Mouse (Mus musculus) heart, embryonic 12.5 days (tissue): ENCODE measurements around the gene Apobec1. TPM values are rescaled to one million over a fixed set of nuclear protein-coding genes. Genes with fewer than 3 reads are reported as not detected.

Experiments used
- ATAC-seq: fragments of 200-750 bp; cut with Nextera tagmentation; 2 replicates; pipeline ENCODE4 v1.8.0; 2017; ENCODE audit warnings: moderate TSS enrichment, moderate library complexity; ENCODE audit not compliant: insufficient number of reproducible peaks, low FRiP score
- H3K27ac ChIP-seq: fragments of 300-500 bp; sonication (generic); 2 replicates; pipeline ENCODE4 v1.5.1; 2016; ENCODE audit warnings: mild to moderate bottlenecking, moderate library complexity; ENCODE audit not compliant: poor library complexity, severe bottlenecking
- H3K27me3 ChIP-seq: fragments of 300-500 bp; sonication (generic); replicated peaks from 2 replicates; pipeline ENCODE4 v1.6.1; 2016; ENCODE audit warnings: mild to moderate bottlenecking, moderate library complexity
- H3K36me3 ChIP-seq: fragments of 300-500 bp; sonication (generic); 2 replicates; pipeline ENCODE4 v1.6.1; 2016; ENCODE audit warnings: mild to moderate bottlenecking, moderate library complexity
- H3K4me1 ChIP-seq: fragments of 300-500 bp; sonication (generic); replicated peaks from 2 replicates; pipeline ENCODE4 v1.6.1; 2016; ENCODE audit warnings: mild to moderate bottlenecking
- H3K4me2 ChIP-seq: fragments of 300-500 bp; sonication (generic); 2 replicates; pipeline ENCODE4 v1.6.1; 2016; ENCODE audit warnings: mild to moderate bottlenecking, moderate library complexity
- H3K4me3 ChIP-seq: fragments of 300-500 bp; sonication (generic); 2 replicates; pipeline ENCODE4 v1.5.1; 2016; ENCODE audit warnings: mild to moderate bottlenecking
- H3K9ac ChIP-seq: fragments of 300-500 bp; sonication (generic); 2 replicates; pipeline ENCODE4 v1.6.1; 2016; ENCODE audit warnings: mild to moderate bottlenecking, moderate library complexity
- H3K9me3 ChIP-seq: fragments of 300-500 bp; sonication (generic); replicated peaks from 2 replicates; pipeline ENCODE4 v1.6.1; 2016; ENCODE audit warnings: mild to moderate bottlenecking, moderate library complexity
- WGBS: fragments of 180-500 bp; shearing (Covaris S2); methylation state at CpG from one replicate; pipeline ENCODE4 v1.1.7; 2016; 5-methylcytosine and 5-hydroxymethylcytosine counted together
- polyA plus RNA-seq: library from polyadenylated mRNA; unstranded; fragments of >200 nt; fragmentation: Nextera tagmentation; extraction: Ambion mirVana; gene quantifications from 2 replicates; pipeline ENCODE4 v1.2.1, GENCODE M21; 2016

Gene Apobec1
- polyA plus RNA-seq, 1 experiment from 2014 or later = 1.9 TPM

GRCm38 (mm10) chr6:122624480-122624879, 22.2 kb upstream of the Apobec1 start:
- 56% methylated on average over 5 of the region's 5 CpGs for WGBS
- Histone ChIP-seq H3K4me3 (no peak overlapping the region), H3K9ac (no peak overlapping the region), H3K4me1 (no peaks in the 10 kb centered on the region), H3K36me3 (no peaks in the 10 kb centered on the region), H3K27me3 (peaks cover 21% of the 10 kb centered on the region), H3K4me2 (no peak overlapping the region), H3K27ac (no peak overlapping the region), H3K9me3 (no peaks in the 10 kb centered on the region)
- no peak for ATAC-seq

- 91% methylated on average over 6 of the region's 6 CpGs for WGBS
- ATAC-seq = no peak
- no peaks in the 10 kb centered on the region for H3K4me1 ChIP-seq
These were observed 18.8 kb upstream of the Apobec1 start for GRCm38 (mm10) chr6:122621066-122621465.

GRCm38 (mm10) chr6:122616022-122616421, 13.8 kb upstream of the Apobec1 start:
- Histone ChIP-seq H3K27me3 (no peaks in the 10 kb centered on the region), H3K9ac (no peak overlapping the region), H3K4me1 (no peaks in the 10 kb centered on the region), H3K27ac (no peak overlapping the region), H3K4me2 (no peak overlapping the region), H3K4me3 (no peak overlapping the region), H3K36me3 (no peaks in the 10 kb centered on the region), H3K9me3 (no peaks in the 10 kb centered on the region)
- no peak for ATAC-seq
- 60% methylated on average over 3 of the region's 3 CpGs for WGBS

More at GRCm38 (mm10) chr6:122621066-122621465, 18.8 kb upstream of the Apobec1 start:
- Histone ChIP-seq H3K9ac (no peak overlapping the region), H3K4me3 (no peak overlapping the region), H3K27ac (no peak overlapping the region), H3K27me3 (peaks cover under 1% of the 10 kb centered on the region; the same call in 1 of the 2 replicates), H3K36me3 (no peaks in the 10 kb centered on the region), H3K4me2 (no peak overlapping the region), H3K9me3 (no peaks in the 10 kb centered on the region)

- Histone ChIP-seq H3K4me3 (no peak overlapping the region), H3K4me1 (peaks cover 4% of the 10 kb centered on the region; the same call in 1 of the 2 replicates), H3K4me2 (no peak overlapping the region), H3K27ac (no peak overlapping the region), H3K27me3 (no peaks in the 10 kb centered on the region), H3K36me3 (no peaks in the 10 kb centered on the region), H3K9ac (no peak overlapping the region), H3K9me3 (no peaks in the 10 kb centered on the region)
- no peak for ATAC-seq
- 54% methylated on average over 2 of the region's 2 CpGs for WGBS
These were observed 11.8 kb upstream of the Apobec1 start for GRCm38 (mm10) chr6:122614047-122614446.

GRCm38 (mm10) chr6:122612426-122612825, 10.2 kb upstream of the Apobec1 start:
- no peak for ATAC-seq
- Histone ChIP-seq H3K9me3 (no peaks in the 10 kb centered on the region), H3K4me3 (no peak overlapping the region), H3K36me3 (no peaks in the 10 kb centered on the region), H3K4me2 (no peak overlapping the region), H3K4me1 (peaks cover 4% of the 10 kb centered on the region; the same call in 1 of the 2 replicates), H3K27me3 (no peaks in the 10 kb centered on the region), H3K9ac (no peak overlapping the region), H3K27ac (no peak overlapping the region)
- 69% methylated on average over 4 of the region's 4 CpGs for WGBS

- H3K4me2 ChIP-seq = peak within 1 kb of the TSS; percentile 51
- H3K27ac ChIP-seq = no peak within 1 kb of the TSS
- H3K36me3 ChIP-seq = no peaks in the 10 kb centered on the region
- peaks cover 4% of the 10 kb centered on the region; the same call in 1 of the 2 replicates for H3K4me1 ChIP-seq
- ATAC-seq = no peak
- 17% methylated on average over 14 of the region's 14 CpGs for WGBS
- H3K9ac ChIP-seq = no peak within 1 kb of the TSS; the same call in 1 of the 2 replicates
- H3K27me3 ChIP-seq = no peaks in the 10 kb centered on the region
- H3K4me3 ChIP-seq = peak within 1 kb of the TSS; percentile 9; the same call in 1 of the 2 replicates
- no peaks in the 10 kb centered on the region for H3K9me3 ChIP-seq
These were observed 7.5 kb upstream of the Apobec1 start, which contains the start of gene Gdf3 for GRCm38 (mm10) chr6:122609771-122610170. Gdf3 (minus strand) TSS chr6:122610087.

GRCm38 (mm10) chr6:122609377-122609728, 7.1 kb upstream of the Apobec1 start:
- no peak for ATAC-seq
- Histone ChIP-seq H3K4me2 (peak overlapping the region; percentile 51), H3K27me3 (no peaks in the 10 kb centered on the region), H3K27ac (no peak overlapping the region), H3K4me3 (peak overlapping the region; percentile 9; the same call in 1 of the 2 replicates), H3K9ac (no peak overlapping the region; the same call in 1 of the 2 replicates), H3K4me1 (peaks cover 4% of the 10 kb centered on the region; the same call in 1 of the 2 replicates), H3K36me3 (no peaks in the 10 kb centered on the region), H3K9me3 (no peaks in the 10 kb centered on the region)
- 21% methylated on average over 9 of the region's 9 CpGs for WGBS

GRCm38 (mm10) chr6:122608434-122609376, 6.5 kb upstream of the Apobec1 start:
- Histone ChIP-seq H3K27ac (no peak overlapping the region), H3K4me2 (no peak overlapping the region), H3K36me3 (no peaks in the 10 kb centered on the region), H3K9ac (no peak overlapping the region), H3K27me3 (no peaks in the 10 kb centered on the region), H3K4me1 (peaks cover 4% of the 10 kb centered on the region; the same call in 1 of the 2 replicates), H3K4me3 (no peak overlapping the region), H3K9me3 (no peaks in the 10 kb centered on the region)
- WGBS = 71% methylated on average over 10 of the region's 10 CpGs
- ATAC-seq = no peak

- no peak overlapping the region for H3K9ac ChIP-seq
- ATAC-seq = no peak
- H3K4me2 ChIP-seq = no peak overlapping the region
- peaks cover 4% of the 10 kb centered on the region; the same call in 1 of the 2 replicates for H3K4me1 ChIP-seq
- no peak overlapping the region for H3K4me3 ChIP-seq
- H3K36me3 ChIP-seq = no peaks in the 10 kb centered on the region
- WGBS = 90% methylated on average over 12 of the region's 12 CpGs
- H3K9me3 ChIP-seq = no peaks in the 10 kb centered on the region
- H3K27me3 ChIP-seq = no peaks in the 10 kb centered on the region
- H3K27ac ChIP-seq = no peak overlapping the region
These were observed 5.5 kb upstream of the Apobec1 start for GRCm38 (mm10) chr6:122607700-122608099.

GRCm38 (mm10) chr6:122606661-122607060, 4.4 kb upstream of the Apobec1 start:
- ATAC-seq = no peak
- Histone ChIP-seq H3K9ac (no peak overlapping the region), H3K4me2 (no peak overlapping the region), H3K27me3 (no peaks in the 10 kb centered on the region), H3K27ac (no peak overlapping the region), H3K9me3 (no peaks in the 10 kb centered on the region), H3K4me3 (no peak overlapping the region), H3K36me3 (no peaks in the 10 kb centered on the region), H3K4me1 (peaks cover 4% of the 10 kb centered on the region; the same call in 1 of the 2 replicates)
- 89% methylated on average over 11 of the region's 11 CpGs for WGBS

GRCm38 (mm10) chr6:122605483-122605882, 3.2 kb upstream of the Apobec1 start:
- Histone ChIP-seq H3K27ac (no peak overlapping the region), H3K36me3 (no peaks in the 10 kb centered on the region), H3K27me3 (no peaks in the 10 kb centered on the region), H3K4me3 (no peak overlapping the region), H3K9me3 (no peaks in the 10 kb centered on the region), H3K9ac (no peak overlapping the region), H3K4me2 (no peak overlapping the region), H3K4me1 (peaks cover 4% of the 10 kb centered on the region; the same call in 1 of the 2 replicates)
- WGBS = 84% methylated on average over 8 of the region's 8 CpGs
- no peak for ATAC-seq
